Mouse (Mus musculus) embryonic fibroblast, embryonic 13.5 days (primary cell): ENCODE results near the gene Crtc1. TPM values are rescaled to one million over a fixed set of nuclear protein-coding genes. Genes with fewer than 3 reads are reported as not detected.

ENCODE experiments used
- H3K27ac ChIP-seq: 2 replicates; pipeline ENCODE4 v1.5.1; 2012; ENCODE audit warnings: low read length, control low read depth, inconsistent platforms; ENCODE audit not compliant: insufficient read depth
- H3K4me1 ChIP-seq: 2 replicates; pipeline ENCODE4 v1.6.1; 2011; ENCODE audit warnings: low read length; ENCODE audit not compliant: control insufficient read depth, insufficient read depth
- H3K4me3 ChIP-seq: 2 replicates; pipeline ENCODE4 v1.5.1; 2011; ENCODE audit warnings: mild to moderate bottlenecking, control low read depth, low read length; ENCODE audit not compliant: insufficient read depth
- CTCF ChIP-seq: IDR thresholded peaks from 2 replicates; pipeline ENCODE4 v1.5.1; 2011; ENCODE audit warnings: mild to moderate bottlenecking, control low read depth, low read length, moderate library complexity, borderline replicate concordance; ENCODE audit not compliant: insufficient read depth
- POLR2A ChIP-seq: IDR thresholded peaks from 2 replicates; pipeline ENCODE4 v1.6.1; 2011; ENCODE audit warnings: low read depth, mild to moderate bottlenecking, control low read depth, low read length, moderate library complexity
- polyA plus RNA-seq: library from polyadenylated mRNA; stranded (reverse); fragments of >200 nt; gene quantifications from 2 replicates; pipeline ENCODE4 v1.2.4, GENCODE M21; 2011; ENCODE audit warnings: low read depth; ENCODE audit not compliant: missing spikeins, insufficient read length

Crtc1 gene
- polyA plus RNA-seq, 1 experiment, result 15.6 TPM

DNA sequence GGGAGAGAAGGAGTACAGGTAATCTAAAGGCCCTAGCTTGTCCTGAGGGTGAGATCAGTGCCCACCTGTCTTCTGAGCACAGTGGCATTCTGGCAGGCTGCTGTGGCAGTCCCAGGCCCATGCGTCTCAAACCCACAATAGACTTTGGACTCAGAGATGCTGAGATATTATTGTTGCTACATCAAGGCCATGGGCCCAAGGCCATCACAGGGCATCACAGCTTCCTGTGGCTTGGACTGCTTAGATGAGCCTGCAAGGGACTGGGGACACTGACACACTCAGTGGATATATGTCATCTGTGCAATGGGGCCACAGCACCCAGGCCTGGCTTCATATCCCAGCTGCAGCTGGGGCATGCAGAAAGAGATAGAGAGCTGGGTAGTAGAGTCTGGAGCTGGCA is 17.6 kb upstream of the Crtc1 start:
- H3K4me1 ChIP-seq, result peaks cover 14% of the 10 kb centered on the region; the same call in 1 of the 2 replicates
- H3K4me3 ChIP-seq, result no peak overlapping the region
- no peak overlapping the region for H3K27ac ChIP-seq
- no peak for TF ChIP-seq POLR2A
- TF ChIP-seq CTCF, result no peak

DNA sequence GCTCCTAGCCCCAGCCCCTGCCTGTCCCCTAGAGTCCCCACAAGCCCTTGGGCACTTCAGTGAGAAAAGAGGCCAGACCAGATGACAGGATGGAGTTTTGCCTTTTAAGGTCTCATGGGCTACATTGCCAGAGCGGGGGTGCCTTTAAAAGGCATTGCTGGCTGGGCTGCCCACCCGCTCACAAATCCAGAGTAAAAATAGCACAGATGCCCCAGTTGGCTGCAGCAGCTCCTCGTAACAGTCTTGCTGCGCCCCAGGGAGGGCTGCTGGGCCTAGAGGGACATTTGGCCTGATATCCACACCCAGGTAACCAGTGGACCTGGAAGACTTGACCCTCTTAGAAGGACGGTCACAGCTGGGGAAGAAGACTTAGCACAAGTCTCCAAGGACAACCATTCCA is 14.5 kb upstream of the Crtc1 start:
- no peak for TF ChIP-seq CTCF
- no peak for TF ChIP-seq POLR2A
- Histone ChIP-seq H3K27ac (no peak overlapping the region), H3K4me3 (no peak overlapping the region), H3K4me1 (no peaks in the 10 kb centered on the region)

DNA sequence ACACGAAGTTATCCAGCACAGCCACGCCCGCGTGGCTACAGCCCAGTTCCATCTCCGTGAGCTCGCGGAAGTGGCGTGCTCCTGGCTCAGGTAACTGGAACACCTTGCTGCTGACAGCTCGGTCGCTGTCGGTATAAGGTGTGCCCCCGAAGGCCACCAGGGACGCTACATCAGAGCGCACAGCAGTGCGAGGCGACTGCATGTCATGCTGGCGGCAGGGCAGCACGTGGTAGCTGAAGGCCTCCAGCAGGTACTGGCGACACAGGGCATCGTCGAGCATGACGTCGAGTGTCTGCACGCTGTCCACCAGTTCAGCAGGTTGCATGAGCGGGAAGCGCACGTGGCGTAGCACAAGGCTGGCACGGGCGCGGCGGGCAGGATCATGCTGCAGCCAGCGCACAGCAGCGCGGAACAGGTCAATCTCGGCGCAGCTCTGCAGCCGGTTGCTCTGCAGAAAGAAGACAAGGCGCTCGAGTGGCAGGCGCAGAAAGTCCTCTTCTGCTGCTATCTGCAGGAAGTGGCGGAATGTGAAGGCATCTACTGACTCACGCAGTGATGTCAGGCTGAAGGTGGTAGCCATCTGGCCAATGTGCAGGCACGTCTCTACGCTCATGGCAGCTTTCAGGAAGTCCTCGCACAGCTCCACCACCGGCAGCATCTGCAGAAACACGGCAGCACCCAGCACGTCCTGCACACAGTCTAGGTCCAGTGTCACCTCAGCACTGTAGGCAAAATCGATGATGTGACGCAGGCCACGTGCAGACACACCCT is 13.0 kb upstream of the Crtc1 start:
- H3K27ac ChIP-seq, result no peak overlapping the region
- H3K4me3 ChIP-seq, result no peak overlapping the region
- H3K4me1 ChIP-seq, result no peaks in the 10 kb centered on the region
- TF ChIP-seq POLR2A (no peak), CTCF (no peak)

DNA sequence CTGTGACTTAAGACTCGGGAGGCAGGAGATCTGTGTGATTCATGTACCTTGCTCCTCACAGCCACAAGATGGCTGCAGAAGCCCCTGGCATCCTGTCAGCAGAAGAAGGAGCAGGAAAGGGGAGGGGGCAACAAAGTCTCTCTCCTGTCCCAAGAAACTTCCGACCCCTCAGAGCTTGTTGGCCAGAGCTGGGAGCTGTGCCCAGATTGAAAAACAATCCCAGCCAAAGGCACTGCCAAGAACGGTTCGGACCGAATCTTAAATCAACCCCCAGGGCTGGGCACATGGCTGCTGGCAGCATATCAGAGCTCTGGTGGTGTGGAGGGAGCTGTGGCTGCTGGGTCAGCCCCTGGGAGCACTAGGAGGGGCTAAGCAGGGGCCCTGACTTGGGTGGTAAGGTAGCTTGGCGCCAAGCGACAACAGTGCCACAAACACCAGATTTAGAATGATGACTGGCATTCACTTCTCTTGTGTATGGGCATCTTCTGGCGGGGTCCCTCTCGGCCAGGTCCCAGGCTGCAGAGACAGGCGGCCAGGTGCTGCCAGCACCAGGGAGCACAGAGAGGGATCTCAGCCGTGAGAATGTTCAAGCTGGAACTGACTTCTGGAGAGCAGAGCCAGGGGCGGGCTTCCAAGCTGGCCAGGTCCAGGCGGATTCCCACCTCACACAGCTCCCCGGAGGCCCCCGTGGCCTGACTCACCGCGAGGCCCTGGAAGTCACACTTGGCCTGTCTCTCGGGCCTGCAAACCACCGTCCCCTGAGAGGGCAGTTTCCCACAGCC is 8.5 kb upstream of the Crtc1 start:
- no peak for TF ChIP-seq POLR2A
- TF ChIP-seq CTCF, result no peak
- Histone ChIP-seq H3K4me3 (no peak overlapping the region), H3K4me1 (no peaks in the 10 kb centered on the region), H3K27ac (0 out of 2 replicates have a peak overlapping the region, but pooled peaks have one; percentile 14)

DNA sequence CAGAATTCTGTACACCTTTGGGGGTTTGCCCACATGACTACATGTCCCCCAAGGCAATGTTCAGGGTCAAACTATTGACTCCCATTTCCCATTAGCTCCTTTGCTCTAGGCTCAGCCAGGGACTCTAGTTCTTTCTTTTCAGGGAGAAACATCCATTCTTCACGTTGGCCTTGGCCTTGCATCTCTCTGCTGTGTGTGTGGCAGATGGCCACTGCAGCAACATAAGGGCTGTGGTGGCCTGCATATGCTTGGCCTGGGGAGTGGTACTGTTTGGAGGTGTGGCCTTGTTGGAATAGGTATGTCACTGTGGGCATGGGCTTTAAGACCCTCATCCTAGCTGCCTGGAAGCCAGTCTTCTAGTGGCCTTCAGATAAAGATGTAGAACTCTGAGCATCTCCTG is 6.6 kb upstream of the Crtc1 start:
- no peak for TF ChIP-seq CTCF
- no peak for TF ChIP-seq POLR2A
- no peak overlapping the region for H3K4me3 ChIP-seq
- no peak overlapping the region for H3K27ac ChIP-seq
- H3K4me1 ChIP-seq, result no peaks in the 10 kb centered on the region

DNA sequence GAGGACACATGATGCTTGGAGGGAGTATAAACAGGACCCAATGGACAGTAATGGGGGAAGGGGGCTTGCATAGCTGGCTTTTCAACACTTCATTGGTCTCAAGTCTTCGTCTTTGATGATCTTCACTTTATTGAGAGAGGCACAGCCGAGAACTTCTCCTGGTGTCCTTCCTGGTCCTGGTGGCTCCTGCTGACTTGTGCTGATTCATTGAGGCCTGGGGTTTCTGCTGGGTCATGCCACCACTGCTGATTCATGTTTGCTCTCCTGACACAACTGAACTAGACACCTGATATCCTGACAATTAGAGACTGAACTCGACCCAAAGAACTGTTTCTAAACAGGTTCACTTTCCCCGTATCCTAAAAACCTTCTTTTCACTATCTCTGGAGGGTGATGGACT is 3.9 kb upstream of the Crtc1 start:
- Histone ChIP-seq H3K4me3 (no peak overlapping the region), H3K4me1 (no peaks in the 10 kb centered on the region), H3K27ac (no peak overlapping the region)
- TF ChIP-seq POLR2A, result no peak

DNA sequence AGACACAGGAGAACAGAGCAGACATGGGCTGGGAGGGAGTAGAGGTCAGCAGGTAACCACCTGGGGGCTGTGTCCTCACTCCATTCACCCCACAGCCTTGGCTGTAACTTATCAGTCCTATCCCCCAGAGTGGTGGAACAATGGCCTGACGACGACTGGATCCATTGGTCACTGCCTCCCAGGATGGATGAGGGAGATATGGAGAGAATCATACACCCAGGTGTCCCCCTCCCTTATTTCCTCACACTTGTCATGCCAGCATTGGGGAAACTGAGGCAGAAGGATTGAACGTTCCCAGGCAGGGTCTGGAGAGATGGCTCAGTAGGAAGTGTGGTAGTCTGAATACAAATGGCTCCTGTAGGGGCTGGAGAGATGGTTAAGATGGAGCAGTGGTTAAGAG is 2.2 kb upstream of the Crtc1 start:
- Histone ChIP-seq H3K27ac (no peak overlapping the region), H3K4me1 (no peaks in the 10 kb centered on the region), H3K4me3 (no peak overlapping the region)
- no peak for TF ChIP-seq POLR2A
- TF ChIP-seq CTCF, result no peak

DNA sequence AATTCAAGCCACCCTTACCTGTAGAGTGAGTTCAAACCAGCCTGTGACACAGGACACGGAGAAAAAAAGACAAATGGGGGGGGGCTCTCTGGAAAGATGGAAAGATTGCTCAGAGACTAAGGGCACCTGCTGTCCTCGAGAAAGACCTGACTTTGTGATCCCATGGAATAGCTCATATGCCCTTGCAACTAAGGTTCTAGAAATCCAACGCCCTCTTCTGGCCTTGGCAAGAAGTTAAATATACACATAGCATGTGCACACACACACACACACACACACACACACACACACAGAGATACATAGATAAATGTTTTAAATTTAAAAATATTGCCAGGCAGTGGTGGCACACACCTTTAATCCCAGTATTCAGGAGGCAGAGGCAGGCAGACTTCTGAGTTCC is 867 bp upstream of the Crtc1 start:
- no peaks in the 10 kb centered on the region for H3K4me1 ChIP-seq
- H3K27ac ChIP-seq, result no peak overlapping the region
- TF ChIP-seq CTCF (no peak), POLR2A (no peak)
- no peak overlapping the region for H3K4me3 ChIP-seq

DNA sequence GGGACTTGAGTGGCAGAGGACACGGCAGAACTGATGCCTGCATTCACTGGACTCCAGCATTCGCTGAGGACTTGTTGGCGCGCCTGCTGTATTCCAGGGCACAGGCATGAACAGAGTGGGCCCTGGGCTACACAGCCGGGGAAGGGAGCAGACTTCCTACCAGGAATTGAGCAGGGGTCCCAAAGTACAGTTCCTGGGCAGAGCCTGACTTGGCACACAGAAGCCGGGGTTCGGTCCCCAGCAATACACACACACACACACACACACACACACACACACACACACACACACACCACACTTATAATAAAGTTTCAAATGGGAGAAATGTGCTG is 435 bp upstream of the Crtc1 start:
- TF ChIP-seq CTCF (no peak), POLR2A (no peak)
- H3K4me3 ChIP-seq, result peak overlapping the region; percentile 27
- H3K4me1 ChIP-seq, result no peaks in the 10 kb centered on the region
- H3K27ac ChIP-seq, result no peak overlapping the region

DNA sequence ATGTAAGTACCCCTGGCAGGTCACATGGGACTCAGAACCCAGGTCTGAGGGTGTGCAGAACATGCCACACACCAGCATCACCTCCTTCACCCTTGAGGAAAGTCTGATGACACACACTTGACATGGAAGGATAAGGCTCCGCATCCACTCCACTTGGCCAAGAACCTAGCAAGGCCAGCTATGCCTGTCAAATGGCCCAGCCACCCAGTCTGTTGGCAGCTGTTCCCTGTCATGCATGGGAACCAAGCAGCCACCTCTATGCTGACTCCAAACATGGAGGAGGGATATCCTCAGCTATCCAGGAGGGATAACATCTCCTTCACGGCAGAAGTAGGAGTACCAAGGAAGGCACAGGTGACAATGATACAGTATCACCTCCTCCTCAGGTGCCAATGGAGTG is 956 bp downstream of the Crtc1 start:
- Histone ChIP-seq H3K4me1 (no peaks in the 10 kb centered on the region), H3K4me3 (peak overlapping the region; percentile 81; the same call in 1 of the 2 replicates), H3K27ac (no peak overlapping the region)
- no peak for TF ChIP-seq CTCF
- TF ChIP-seq POLR2A, result no peak
